In genomic region chr10:30803587-30804253, GRCm38 (mm10) we compare ENCODE assay signal across 8 mouse cellular contexts. TPM values are rescaled to one million over a fixed set of nuclear protein-coding genes. Genes with fewer than 3 reads are reported as not detected.
DNase-seq lines count a peak whose midpoint lies in the region; ATAC-seq and TF ChIP-seq lines count a peak whose summit lies in the region.

No protein-coding gene starts in this region.

- H3K9ac ChIP-seq in MEL (ENCODE audit: control insufficient read depth, low read depth, low read length, poor library complexity, severe bottlenecking), result peak overlapping the region; percentile 87
- H3K9ac ChIP-seq in hindbrain, embryonic 15.5 days, result peak overlapping the region; percentile 89

- TF ChIP-seq EP300 in MEL (IDR thresholded peaks at IDR 0.05; ENCODE audit: low read depth in 1 of 2, low read length in 2 of 2), result no peak

- no peak overlapping the region for H3K27ac ChIP-seq in MEL (ENCODE audit: control insufficient read depth, low read depth, low read length)
- peak overlapping the region; percentile 97 for H3K27ac ChIP-seq in hindbrain, embryonic 15.5 days (replicated peaks)

- no peaks in the 10 kb centered on the region; a peak in 1 of 4 replicates for H3K27me3 ChIP-seq in MEL (ENCODE audit: control insufficient read depth in 1 of 2, insufficient read depth in 2 of 2, low read length in 2 of 2)
- no peaks in the 10 kb centered on the region for H3K27me3 ChIP-seq in hindbrain, embryonic 15.5 days

- peak overlapping the region; percentile 82 to 86 for H3K4me3 ChIP-seq in MEL (ENCODE audit: control insufficient read depth in 1 of 2, insufficient read depth in 1 of 2, low read depth in 2 of 2, low read length in 2 of 2)
- peak overlapping the region; percentile 75 for H3K4me3 ChIP-seq in hindbrain, embryonic 15.5 days

- intact Hi-C loops in left cerebral cortex, postnatal 14 days (cut with DNase I), result loop anchor here (5.0 kb wide), 2 partner anchors 86 to 181 kb away; no protein-coding TSS in a partner anchor

- peak overlapping the region; percentile 59 for H3K4me2 ChIP-seq in hindbrain, embryonic 15.5 days

- TF ChIP-seq RAD21 in MEL (IDR thresholded peaks at IDR 0.05; ENCODE audit: low read depth, low read length), result no peak

- ATAC-seq in hindbrain, embryonic 15.5 days (ENCODE audit: low FRiP score, low read depth), result peak; percentile 2; the same call in 1 of the 2 replicates
- ATAC-seq in megakaryocyte-erythroid progenitor cell, adult 5-6 weeks (replicated peaks; ENCODE audit: low FRiP score, low TSS enrichment, poor library complexity, severe bottlenecking), result peak; percentile 30

- H3K36me3 ChIP-seq in MEL (ENCODE audit: control insufficient read depth in 1 of 2, insufficient read depth in 2 of 2, low read length in 2 of 2), result no peaks in the 10 kb centered on the region; a peak in 1 of 4 replicates
- H3K36me3 ChIP-seq in hindbrain, embryonic 15.5 days, result no peaks in the 10 kb centered on the region

- peak; percentile 12 to 36 for DNase-seq in left cerebral cortex, postnatal 14 days (ENCODE audit: low spot score in 2 of 2)
- DNase-seq in left cerebral cortex, adult 8-10 months (ENCODE audit: low spot score in 2 of 2), result no peak
- no peak for DNase-seq in MEL (ENCODE audit: low read depth, low spot score)
- DNase-seq in cerebellum, postnatal 25 days, result peak; percentile 43 to 47
- no peak for DNase-seq in gastrocnemius, postnatal 25 days
- DNase-seq in right cerebral cortex, adult 2 months (ENCODE audit: low spot score in 2 of 2), result no peak

- TF ChIP-seq CTCF in MEL (IDR thresholded peaks at IDR 0.05 in 2 of 3, conservative IDR thresholded peaks at IDR 0.05 in 1 of 3; ENCODE audit: control insufficient read depth in 1 of 3, insufficient read depth in 1 of 3, low read depth in 2 of 3, low read length in 3 of 3, poor library complexity in 1 of 3, severe bottlenecking in 1 of 3), result no peak

- WGBS in hindbrain, embryonic 15.5 days, result 31% methylated on average over 7 of the region's 7 CpGs

- no peaks in the 10 kb centered on the region; the same call in 1 of the 2 replicates for H3K79me2 ChIP-seq in MEL (ENCODE audit: control insufficient read depth, insufficient read depth, low read length, poor library complexity)

- TF ChIP-seq POLR2A in MEL (IDR thresholded peaks at IDR 0.05; ENCODE audit: control insufficient read depth in 1 of 2, insufficient read depth in 1 of 2, low read depth in 1 of 2, low read length in 2 of 2, poor library complexity in 1 of 2), result no peak

- no peaks in the 10 kb centered on the region for H3K9me3 ChIP-seq in MEL (replicated peaks; ENCODE audit: insufficient read depth, low read length)
- no peaks in the 10 kb centered on the region for H3K9me3 ChIP-seq in hindbrain, embryonic 15.5 days

- no peaks in the 10 kb centered on the region; a peak in 1 of 4 replicates for H3K4me1 ChIP-seq in MEL (ENCODE audit: control insufficient read depth in 1 of 2, insufficient read depth in 2 of 2, low read length in 2 of 2)
- peaks cover 7% of the 10 kb centered on the region for H3K4me1 ChIP-seq in hindbrain, embryonic 15.5 days (replicated peaks)

TF ChIP-seq in MEL, 35 proteins besides CTCF, POLR2A, EP300 and RAD21:
- TF ChIP-seq MYC (IDR thresholded peaks at IDR 0.05; ENCODE audit: low read depth, low read length) (no peak), POLR2AphosphoS5 (IDR thresholded peaks at IDR 0.05; ENCODE audit: borderline replicate concordance, low read depth, low read length) (no peak), USF2 (IDR thresholded peaks at IDR 0.05; ENCODE audit: borderline replicate concordance in 1 of 2, insufficient read depth in 1 of 2, low read depth in 1 of 2, low read length in 2 of 2) (no peak), ZC3H11A (IDR thresholded peaks at IDR 0.05; ENCODE audit: low read depth, low read length) (no peak), RCOR1 (IDR thresholded peaks at IDR 0.05; ENCODE audit: low read depth, low read length) (no peak), MYB (IDR thresholded peaks at IDR 0.05; ENCODE audit: low read depth, low read length) (no peak), TBP (IDR thresholded peaks at IDR 0.05; ENCODE audit: low read depth, low read length) (no peak), UBTF (IDR thresholded peaks at IDR 0.05; ENCODE audit: borderline replicate concordance, insufficient read depth, low read depth, low read length) (no peak), ELF1 (IDR thresholded peaks at IDR 0.05; ENCODE audit: low read depth, low read length) (no peak), TAL1 (IDR thresholded peaks at IDR 0.05; ENCODE audit: low read length) (no peak), ZNF384 (IDR thresholded peaks at IDR 0.05; ENCODE audit: low read depth, low read length) (no peak)

RNA-seq across cellular contexts. Expression of gene Ncoa7, which starts 0.6 kb away (rescaled TPM):
- total RNA-seq in left cerebral cortex, postnatal 14 days (2021), result 100 to 1,000 TPM; 105 to 108 TPM
- total RNA-seq in left cerebral cortex, adult 8-10 months (2022), result 100 to 1,000 TPM in 1 of 4 experiments, 10 to 100 TPM in 3; 82.1 to 111 (median 89.2) TPM
- 1.7 and 1.8 TPM in 2 replicates for total RNA-seq in MEL (2012; rRNA removed)
- polyA plus RNA-seq in MEL (2012; ENCODE audit: insufficient read depth in 1 of 2, insufficient read length in 2 of 2, low read depth in 1 of 2, low replicate concordance in 2 of 2, missing spikeins in 1 of 2), result 10 to 100 TPM in 1 of 2 experiments, 1 to 10 TPM in 1; 4.2 to 64.9 TPM
- 18.9 and 20.5 TPM in 2 replicates for polyA plus RNA-seq in hindbrain, embryonic 15.5 days (2015; fragmentation: Nextera tagmentation; extraction: Ambion mirVana)
- 24.1 and 25.6 TPM in 2 replicates for total RNA-seq in megakaryocyte-erythroid progenitor cell, adult 5-6 weeks (2014; fragmentation: Nextera tagmentation)
- 12.7 and 20.8 TPM in 2 replicates for total RNA-seq in megakaryocyte-erythroid progenitor cell, adult 5-6 weeks (2017)
- 1 to 10 TPM; 2.1 to 3.0 TPM for total RNA-seq in gastrocnemius, postnatal 25 days (2021)

RNA-seq across cellular contexts. Expression of gene Hey2, which starts 38.9 kb away (rescaled TPM):
- 1 to 10 TPM; 5.8 to 6.8 TPM for total RNA-seq in left cerebral cortex, postnatal 14 days (2021)
- 1 to 10 TPM; 5.4 to 6.3 (median 5.8) TPM for total RNA-seq in left cerebral cortex, adult 8-10 months (2022)
- total RNA-seq in MEL (2012; rRNA removed), result 0.08 TPM in 1 of 2 replicates, not detected in the other
- polyA plus RNA-seq in MEL (2012; ENCODE audit: insufficient read depth in 1 of 2, insufficient read length in 2 of 2, low read depth in 1 of 2, low replicate concordance in 2 of 2, missing spikeins in 1 of 2), result not detected
- 5.6 and 6.6 TPM in 2 replicates for polyA plus RNA-seq in hindbrain, embryonic 15.5 days (2015; fragmentation: Nextera tagmentation; extraction: Ambion mirVana)
- total RNA-seq in megakaryocyte-erythroid progenitor cell, adult 5-6 weeks (2014; fragmentation: Nextera tagmentation), result not detected in 2 replicates
- total RNA-seq in megakaryocyte-erythroid progenitor cell, adult 5-6 weeks (2017), result not detected in 2 replicates
- total RNA-seq in gastrocnemius, postnatal 25 days (2021), result 1 to 10 TPM in 1 of 2 experiments, under 1 TPM in 1; 0.59 to 1.0 TPM

Comparison
In these comparisons a context has a peak if more than half of its experiments do, and no peak if none do; other contexts are left out.
1. DNase-seq: peak in left cerebral cortex, postnatal 14 days (2 of 2) and cerebellum, postnatal 25 days (2 of 2); none in left cerebral cortex, adult 8-10 months (0 of 2), MEL (single experiment), gastrocnemius, postnatal 25 days (single experiment) and right cerebral cortex, adult 2 months (0 of 2).